Mouse (Mus musculus): ENCODE data around the gene Zfp866. TPM values are rescaled to one million over a fixed set of nuclear protein-coding genes. Genes with fewer than 3 reads are reported as not detected.
A peak's percentile ranks its signal among the peaks of the same experiment; 100 is the strongest.

Gene Zfp866
- total RNA-seq, 2 experiments from 2014 or later, result 15.1 to 17.6 TPM

GRCm38 (mm10) chr8:69716403-69717231 is 74.4 kb downstream of the Zfp866 start:
- DNase-seq, result peak; percentile 95 to 99

GRCm38 (mm10) chr8:69715366-69715765 is 75.6 kb downstream of the Zfp866 start:
- no peak for DNase-seq

GRCm38 (mm10) chr8:69713516-69713915 is 77.5 kb downstream of the Zfp866 start:
- no peak for DNase-seq

Other genes starting within 250 kb of the Zfp866 start
- 1 to 10 TPM; 6.2 to 7.0 TPM for gene Zfp868, start 165.6 kb downstream of the Zfp866 start, total RNA-seq (2021)
- gene Zfp964, start 136.7 kb downstream of the Zfp866 start, total RNA-seq (2021), result 1 to 10 TPM; 1.2 to 1.4 TPM
- 10 to 100 TPM; 13.3 to 16.4 TPM for gene Zfp869, start 80.5 kb downstream of the Zfp866 start, total RNA-seq (2021)
- 1 to 10 TPM; 2.9 to 3.0 TPM for gene Zfp963, start 41.2 kb downstream of the Zfp866 start, total RNA-seq (2021)
- gene Gm20422, start 16.3 kb downstream of the Zfp866 start, total RNA-seq (2021), result 1 to 10 TPM; 1.7 to 4.0 TPM
- gene Atp13a1, start within 50 bp of the Zfp866 start, total RNA-seq (2021), result 10 to 100 TPM; 12.5 to 12.9 TPM
- gene Gmip, start 17.5 kb upstream of the Zfp866 start, total RNA-seq (2021), result 1 to 10 TPM; 4.2 to 7.4 TPM
- under 1 TPM; 0.12 to 0.33 TPM for gene Lpar2, start 31.3 kb upstream of the Zfp866 start, total RNA-seq (2021)
- gene Pbx4, start 41.3 kb upstream of the Zfp866 start, total RNA-seq (2021), result not detected
- 1 to 10 TPM; 1.2 to 1.4 TPM for gene Cilp2, start 96.5 kb upstream of the Zfp866 start, total RNA-seq (2021)
- gene Tssk6, start 111.0 kb upstream of the Zfp866 start, total RNA-seq (2021), result under 1 TPM in 1 of 2 experiments, not detected in 1; 0.25 TPM
- gene Ndufa13, start 111.4 kb upstream of the Zfp866 start, total RNA-seq (2021), result 100 to 1,000 TPM; 455 to 494 TPM
- gene Yjefn3, start 111.5 kb upstream of the Zfp866 start, total RNA-seq (2021), result 10 to 100 TPM; 13.7 to 14.2 TPM
- 10 to 100 TPM; 30.6 to 32.7 TPM for gene Gatad2a, start 205.2 kb upstream of the Zfp866 start, total RNA-seq (2021)

Measured in heart, adult 18-20 months (tissue).